Mouse (Mus musculus): ENCODE measurements around the gene Sept3.

Gene Sept3

DNA sequence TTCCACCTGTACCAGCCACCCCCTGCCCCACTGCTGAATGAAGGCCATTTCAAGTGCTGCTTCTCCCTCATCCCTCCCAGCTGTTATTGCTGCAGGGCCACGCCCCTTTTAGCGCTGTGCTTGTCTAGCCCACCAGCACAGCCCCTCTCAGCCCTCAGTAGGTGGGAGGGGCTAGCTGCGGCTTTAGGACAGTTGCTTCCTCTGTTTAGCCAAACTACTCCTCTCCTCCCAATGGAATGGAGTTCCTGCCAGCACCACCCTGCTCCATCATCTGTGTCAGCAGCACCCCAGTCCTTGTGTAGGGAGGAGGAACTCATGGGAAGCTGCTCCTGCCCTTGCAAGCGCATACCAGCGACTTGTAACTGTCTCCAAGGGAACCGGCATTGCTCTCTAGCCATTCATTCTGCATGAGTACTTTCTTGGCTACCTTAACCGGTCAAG lies 18.6 kb downstream of the Sept3 start:
- no peak for DNase-seq (ENCODE audit: low read depth, low spot score)
- no peaks in the 10 kb centered on the region for H3K36me3 ChIP-seq (ENCODE audit: control insufficient read depth, insufficient read depth, low read length, poor library complexity, severe bottlenecking)
- H3K27me3 ChIP-seq (ENCODE audit: control insufficient read depth, insufficient read depth, low read length, poor library complexity, severe bottlenecking) = no peaks in the 10 kb centered on the region

DNA sequence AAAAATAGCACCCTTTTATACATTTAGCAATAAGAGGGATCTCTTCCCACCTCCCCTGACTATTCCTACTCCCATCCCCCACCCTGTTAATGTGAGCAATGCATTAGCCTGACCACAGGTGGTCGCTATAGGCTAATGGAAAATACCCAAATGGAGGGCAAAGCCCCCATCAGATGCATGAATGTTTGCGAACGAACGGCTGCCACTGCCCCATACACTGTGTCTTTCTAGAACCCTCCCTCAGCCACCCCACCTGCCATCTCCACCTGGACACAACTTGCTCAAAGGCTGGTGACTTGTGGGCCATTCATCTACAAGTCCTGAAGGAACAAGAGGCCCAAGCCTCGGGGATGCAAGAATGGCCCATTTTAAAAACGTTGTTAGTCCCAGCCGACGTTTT lies 19.4 kb downstream of the Sept3 start:
- no peaks in the 10 kb centered on the region for H3K27me3 ChIP-seq (ENCODE audit: control insufficient read depth, insufficient read depth, low read length, poor library complexity, severe bottlenecking)
- H3K36me3 ChIP-seq (ENCODE audit: control insufficient read depth, insufficient read depth, low read length, poor library complexity, severe bottlenecking) = no peaks in the 10 kb centered on the region
- peak; percentile 21 for DNase-seq (ENCODE audit: low read depth, low spot score)

DNA sequence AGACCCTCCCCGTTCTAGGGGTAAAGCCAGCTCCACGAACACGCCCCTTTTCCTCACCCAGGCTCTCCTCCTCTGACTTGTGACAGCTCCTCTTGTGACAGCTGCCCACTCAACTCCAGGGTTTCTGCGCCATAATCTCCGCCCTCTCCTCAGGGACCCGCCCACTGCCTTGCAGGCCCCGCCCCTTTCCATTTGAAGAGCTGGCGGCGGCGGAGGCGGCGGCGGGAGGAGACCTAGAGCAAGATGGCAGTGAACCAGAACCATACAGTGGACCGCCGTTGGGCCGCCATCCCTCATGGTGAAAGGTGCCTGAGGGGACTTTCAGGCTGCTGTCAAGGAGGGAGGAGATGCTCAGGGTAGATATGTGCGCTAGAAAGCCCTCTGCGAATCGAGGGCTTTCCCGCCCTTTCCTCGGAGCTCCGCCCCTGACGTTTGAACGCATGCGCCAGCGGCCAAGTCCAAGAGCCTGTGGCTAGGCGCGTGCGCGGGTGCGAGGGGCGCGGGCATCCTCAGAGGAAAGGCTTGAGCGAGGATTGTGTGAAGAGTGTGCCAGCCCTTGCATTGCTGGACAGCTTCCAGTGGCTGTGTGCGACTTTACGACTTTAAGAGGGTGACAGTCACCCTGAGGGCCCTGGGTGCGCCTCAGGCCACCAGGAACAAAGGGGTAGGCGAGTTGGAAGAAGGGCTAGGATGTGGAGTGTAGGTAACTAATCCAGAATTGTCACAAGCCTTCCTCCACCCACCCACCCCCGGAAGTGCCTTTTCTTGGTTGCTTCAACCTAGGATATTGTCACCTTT lies 24.3 kb downstream of the Sept3 start, which contains the start of gene Wbp2nl:
Gene Wbp2nl (plus strand): TSS at position 191 of the 798 bp plus-strand sequence.
- DNase-seq (ENCODE audit: low read depth, low spot score) = peak; percentile 8
- Histone ChIP-seq H3K27me3 (ENCODE audit: control insufficient read depth, insufficient read depth, low read length, poor library complexity, severe bottlenecking) (no peaks in the 10 kb centered on the region), H3K36me3 (ENCODE audit: control insufficient read depth, insufficient read depth, low read length, poor library complexity, severe bottlenecking) (no peaks in the 10 kb centered on the region)

DNA sequence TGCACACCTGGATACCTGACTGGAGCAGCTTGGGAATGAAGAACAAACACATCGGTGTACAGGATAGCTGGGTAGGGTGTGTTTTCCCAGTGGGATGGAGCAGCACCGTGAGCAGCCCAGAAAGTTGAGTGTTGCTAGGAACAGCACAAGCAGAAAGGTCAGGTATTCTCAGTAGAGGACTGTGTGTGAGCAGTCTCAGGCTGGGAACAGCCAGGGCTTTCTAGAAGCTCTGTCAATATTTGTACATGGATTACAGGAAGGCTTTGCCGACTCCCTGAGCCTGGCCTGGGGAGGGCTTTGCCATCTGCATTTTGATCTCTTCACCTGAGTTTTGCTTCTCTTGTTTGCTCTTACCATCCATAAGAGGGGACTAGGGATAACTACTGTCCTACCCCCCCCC lies 32.4 kb downstream of the Sept3 start:
- no peak for DNase-seq (ENCODE audit: low read depth, low spot score)
- no peaks in the 10 kb centered on the region for H3K36me3 ChIP-seq (ENCODE audit: control insufficient read depth, insufficient read depth, low read length, poor library complexity, severe bottlenecking)
- no peaks in the 10 kb centered on the region for H3K27me3 ChIP-seq (ENCODE audit: control insufficient read depth, insufficient read depth, low read length, poor library complexity, severe bottlenecking)

DNA sequence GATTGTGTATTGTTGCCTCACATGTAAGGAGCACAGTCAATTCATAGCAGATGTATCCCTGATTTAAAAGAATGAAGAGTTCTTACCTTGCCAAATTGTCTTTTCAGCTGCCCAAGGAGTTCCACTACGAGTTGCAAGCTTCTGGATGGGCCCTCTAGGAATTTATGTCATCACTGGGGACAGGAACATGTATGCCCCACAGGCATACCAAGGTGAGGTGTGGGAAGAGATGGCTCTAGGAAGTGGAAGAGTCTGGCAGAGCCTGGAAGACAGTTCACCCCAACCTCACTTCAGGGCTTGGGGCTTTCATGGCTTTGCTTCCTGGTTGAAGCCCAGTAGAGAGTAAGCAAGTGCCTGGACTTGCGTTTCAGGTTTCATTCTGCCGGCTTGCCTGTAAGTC lies 33.7 kb downstream of the Sept3 start:
- Histone ChIP-seq H3K36me3 (ENCODE audit: control insufficient read depth, insufficient read depth, low read length, poor library complexity, severe bottlenecking) (no peaks in the 10 kb centered on the region), H3K27me3 (ENCODE audit: control insufficient read depth, insufficient read depth, low read length, poor library complexity, severe bottlenecking) (no peaks in the 10 kb centered on the region)
- no peak for DNase-seq (ENCODE audit: low read depth, low spot score)

DNA sequence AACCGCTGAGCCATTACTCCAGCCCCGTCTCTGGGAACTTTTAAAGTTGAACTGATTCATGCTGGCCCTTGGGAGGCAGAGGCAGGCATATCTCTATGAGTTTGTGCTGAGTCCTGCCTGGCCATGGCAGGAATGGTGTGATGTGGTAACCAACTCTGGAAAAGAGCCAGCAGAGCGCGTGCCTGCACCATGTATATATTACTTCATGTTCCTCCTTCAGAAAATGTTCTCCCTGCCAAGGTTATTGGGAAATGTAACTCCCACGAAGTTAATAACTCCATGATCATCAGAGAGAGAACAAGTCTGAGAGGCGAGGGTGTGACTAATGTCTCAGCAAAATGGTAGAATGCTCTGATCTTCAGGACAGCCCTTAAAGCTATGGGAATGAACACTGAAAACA lies 43.1 kb downstream of the Sept3 start:
- H3K27me3 ChIP-seq (ENCODE audit: control insufficient read depth, insufficient read depth, low read length, poor library complexity, severe bottlenecking) = no peaks in the 10 kb centered on the region
- no peak for DNase-seq (ENCODE audit: low read depth, low spot score)

DNA sequence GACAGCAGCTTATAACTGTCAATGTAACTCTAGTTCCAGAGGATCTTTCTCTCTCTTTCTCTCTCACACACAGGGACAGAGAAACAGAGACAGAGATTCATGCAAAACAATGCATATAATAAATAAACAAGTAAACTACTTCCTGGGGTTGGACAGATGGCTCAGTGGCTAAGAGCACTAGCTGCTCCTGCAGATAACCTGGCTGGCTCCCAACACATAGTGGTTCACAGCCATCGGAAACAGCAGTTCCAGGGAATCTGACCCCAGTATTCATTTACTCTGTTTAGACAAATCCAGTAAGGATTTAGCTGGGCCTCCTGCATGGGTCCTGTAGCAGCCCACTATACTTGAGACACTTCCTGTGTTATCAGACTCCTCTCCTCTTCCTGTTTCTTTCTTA lies 44.9 kb downstream of the Sept3 start:
- Histone ChIP-seq H3K36me3 (ENCODE audit: control insufficient read depth, insufficient read depth, low read length, poor library complexity, severe bottlenecking) (no peaks in the 10 kb centered on the region), H3K27me3 (ENCODE audit: control insufficient read depth, insufficient read depth, low read length, poor library complexity, severe bottlenecking) (no peaks in the 10 kb centered on the region)
- no peak for DNase-seq (ENCODE audit: low read depth, low spot score)

More for the DNA sequence above, 43.1 kb downstream of the Sept3 start:
- H3K36me3 ChIP-seq (ENCODE audit: control insufficient read depth, insufficient read depth, low read length, poor library complexity, severe bottlenecking) = no peaks in the 10 kb centered on the region

DNA sequence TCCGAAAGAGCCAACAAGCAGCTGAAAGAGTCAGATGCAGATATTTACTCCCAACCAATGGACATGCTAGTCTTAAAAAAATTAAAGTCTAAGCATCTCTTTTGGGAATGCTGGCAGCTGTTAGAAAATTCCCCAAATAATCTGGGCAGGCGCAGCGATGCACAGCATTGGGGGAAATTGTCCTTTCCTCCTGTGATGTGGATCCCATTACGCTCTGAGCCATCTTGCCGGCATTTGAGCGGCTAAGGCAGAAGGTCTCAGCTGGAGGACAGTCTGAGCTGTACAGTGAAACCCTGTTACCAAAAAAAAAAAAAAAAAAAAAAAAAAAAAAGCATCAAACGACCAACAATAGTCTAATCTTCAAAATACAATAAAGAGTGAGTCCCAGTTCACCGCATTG lies 47.5 kb downstream of the Sept3 start:
- DNase-seq (ENCODE audit: low read depth, low spot score) = no peak
- H3K36me3 ChIP-seq (ENCODE audit: control insufficient read depth, insufficient read depth, low read length, poor library complexity, severe bottlenecking) = no peaks in the 10 kb centered on the region
- no peaks in the 10 kb centered on the region; the same call in 1 of the 2 replicates for H3K27me3 ChIP-seq (ENCODE audit: control insufficient read depth, insufficient read depth, low read length, poor library complexity, severe bottlenecking)

DNA sequence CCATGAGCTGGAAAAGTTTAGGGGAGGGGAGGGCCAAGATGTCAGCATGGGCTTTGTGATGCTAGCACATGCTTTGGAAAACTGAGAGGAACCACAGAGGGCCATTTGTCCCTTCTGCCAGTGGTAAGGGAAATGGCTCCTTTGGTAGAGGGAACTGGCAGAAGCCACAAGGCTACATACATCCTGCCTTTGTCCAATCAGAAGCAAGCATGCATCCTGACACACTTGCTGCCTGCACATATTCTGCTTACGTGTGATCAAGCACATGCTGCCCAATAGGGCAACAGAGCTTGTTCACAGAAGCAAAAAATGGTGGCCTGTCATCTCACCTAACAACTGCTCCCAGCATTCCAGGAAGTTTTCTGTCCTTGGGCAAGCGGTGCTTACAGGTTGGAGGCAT lies 50.7 kb downstream of the Sept3 start:
- DNase-seq (ENCODE audit: low read depth, low spot score) = no peak
- no peaks in the 10 kb centered on the region; the same call in 1 of the 2 replicates for H3K27me3 ChIP-seq (ENCODE audit: control insufficient read depth, insufficient read depth, low read length, poor library complexity, severe bottlenecking)
- H3K36me3 ChIP-seq (ENCODE audit: control insufficient read depth, insufficient read depth, low read length, poor library complexity, severe bottlenecking) = no peaks in the 10 kb centered on the region

DNA sequence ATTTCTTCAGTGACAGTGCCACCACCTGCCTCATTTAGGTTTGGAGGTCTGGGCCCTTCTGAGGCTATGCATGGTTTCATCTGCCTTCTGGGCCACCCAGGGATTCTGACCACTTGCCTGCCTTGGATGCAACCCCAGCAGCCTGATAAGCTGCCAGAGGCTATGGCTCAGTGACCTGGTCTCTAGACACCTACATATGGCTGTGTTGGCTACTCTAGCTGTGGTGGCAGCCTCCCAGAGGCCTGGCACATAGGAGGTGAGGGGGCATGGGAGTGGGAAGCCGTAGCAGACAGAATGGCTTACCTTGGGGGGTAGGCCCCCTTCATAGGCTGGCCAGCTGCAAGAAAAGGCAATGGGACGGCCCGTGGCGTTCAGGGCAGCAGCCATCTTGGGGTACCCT lies 60.5 kb downstream of the Sept3 start:
- H3K36me3 ChIP-seq (ENCODE audit: control insufficient read depth, insufficient read depth, low read length, poor library complexity, severe bottlenecking) = no peaks in the 10 kb centered on the region; the same call in 1 of the 2 replicates
- DNase-seq (ENCODE audit: low read depth, low spot score) = no peak
- no peaks in the 10 kb centered on the region; the same call in 1 of the 2 replicates for H3K27me3 ChIP-seq (ENCODE audit: control insufficient read depth, insufficient read depth, low read length, poor library complexity, severe bottlenecking)

DNA sequence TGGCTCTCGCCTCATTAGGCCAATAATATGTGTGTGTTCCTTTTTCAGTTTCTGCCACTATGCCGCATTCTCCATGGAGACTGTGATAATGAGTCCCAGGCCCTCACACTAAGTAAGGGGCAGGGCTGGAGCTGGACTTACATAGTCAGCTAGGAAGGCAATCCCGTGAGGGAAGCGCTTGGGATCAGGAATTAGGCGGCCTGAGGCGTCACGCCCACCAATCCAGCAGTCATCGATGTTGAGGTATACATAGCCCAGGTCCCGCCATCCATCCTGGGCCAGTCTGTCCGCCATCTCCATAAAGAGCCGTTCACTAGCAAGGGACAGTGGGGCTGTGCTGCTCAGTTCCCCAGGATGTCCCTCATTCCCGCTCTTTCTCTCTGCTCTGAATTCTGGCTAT lies 61.9 kb downstream of the Sept3 start:
- Histone ChIP-seq H3K36me3 (ENCODE audit: control insufficient read depth, insufficient read depth, low read length, poor library complexity, severe bottlenecking) (no peaks in the 10 kb centered on the region; the same call in 1 of the 2 replicates), H3K27me3 (ENCODE audit: control insufficient read depth, insufficient read depth, low read length, poor library complexity, severe bottlenecking) (no peaks in the 10 kb centered on the region; the same call in 1 of the 2 replicates)
- DNase-seq (ENCODE audit: low read depth, low spot score) = no peak

DNA sequence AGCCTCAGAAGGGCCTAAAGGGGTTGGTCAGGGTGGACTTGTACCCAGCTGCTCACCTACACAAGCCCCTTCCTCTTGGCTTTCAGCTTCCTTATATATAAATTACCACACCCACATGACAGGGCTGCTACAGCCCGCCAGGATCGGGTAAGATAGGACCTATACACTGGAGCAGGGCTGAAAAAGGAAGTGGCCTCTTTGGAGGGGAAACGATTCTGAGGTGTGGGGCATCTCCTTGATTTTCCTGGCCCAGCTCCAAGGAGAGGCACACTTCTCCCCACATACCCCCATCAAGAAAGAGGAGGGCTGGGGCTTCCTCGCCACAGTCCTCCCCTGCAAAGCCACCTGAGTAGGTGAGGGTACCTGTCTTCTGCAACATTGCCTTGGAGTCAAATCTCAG lies 63.2 kb downstream of the Sept3 start:
- DNase-seq (ENCODE audit: low read depth, low spot score) = peak; percentile 42
- Histone ChIP-seq H3K36me3 (ENCODE audit: control insufficient read depth, insufficient read depth, low read length, poor library complexity, severe bottlenecking) (no peaks in the 10 kb centered on the region; the same call in 1 of the 2 replicates), H3K27me3 (ENCODE audit: control insufficient read depth, insufficient read depth, low read length, poor library complexity, severe bottlenecking) (no peaks in the 10 kb centered on the region; the same call in 1 of the 2 replicates)

DNA sequence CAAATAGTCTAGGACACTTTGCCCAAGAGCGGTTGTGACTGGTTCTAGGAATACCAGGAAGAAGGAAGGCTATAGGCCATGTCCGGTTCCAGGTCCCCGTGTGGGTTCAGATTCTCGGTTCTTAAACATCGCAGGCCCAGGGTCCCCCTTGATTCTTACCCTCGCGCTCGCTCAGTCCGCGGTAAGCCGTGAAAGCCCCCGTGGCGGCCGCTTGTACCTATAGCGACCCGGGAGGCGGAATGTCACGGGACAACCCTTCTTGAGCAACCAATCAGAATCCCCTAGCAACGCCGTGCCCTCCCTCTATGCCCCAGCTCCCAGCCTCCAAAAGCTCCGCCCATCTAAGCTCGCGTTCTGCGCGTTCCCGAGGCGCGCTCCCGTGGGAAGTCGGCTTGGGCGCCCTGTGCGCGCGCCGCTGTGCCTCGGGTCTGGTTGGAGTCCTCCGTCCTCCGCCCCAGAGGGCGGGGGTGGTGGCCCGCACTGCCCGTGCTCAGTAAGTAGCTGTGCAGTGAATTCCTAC lies 64.0 kb downstream of the Sept3 start, which contains the start of the genes Naga, Pheta2 and Smdt1:
Gene Naga (minus strand): TSS at position 333 of the 520 bp plus-strand sequence.
Gene Pheta2 (plus strand): TSS at position 350 of the 520 bp plus-strand sequence.
Gene Smdt1 (plus strand): TSS at position 367 of the 520 bp plus-strand sequence.
- peak; percentile 94 for DNase-seq (ENCODE audit: low read depth, low spot score)
- Histone ChIP-seq H3K27me3 (ENCODE audit: control insufficient read depth, insufficient read depth, low read length, poor library complexity, severe bottlenecking) (no peaks in the 10 kb centered on the region; the same call in 1 of the 2 replicates), H3K36me3 (ENCODE audit: control insufficient read depth, insufficient read depth, low read length, poor library complexity, severe bottlenecking) (no peaks in the 10 kb centered on the region; the same call in 1 of the 2 replicates)

DNA sequence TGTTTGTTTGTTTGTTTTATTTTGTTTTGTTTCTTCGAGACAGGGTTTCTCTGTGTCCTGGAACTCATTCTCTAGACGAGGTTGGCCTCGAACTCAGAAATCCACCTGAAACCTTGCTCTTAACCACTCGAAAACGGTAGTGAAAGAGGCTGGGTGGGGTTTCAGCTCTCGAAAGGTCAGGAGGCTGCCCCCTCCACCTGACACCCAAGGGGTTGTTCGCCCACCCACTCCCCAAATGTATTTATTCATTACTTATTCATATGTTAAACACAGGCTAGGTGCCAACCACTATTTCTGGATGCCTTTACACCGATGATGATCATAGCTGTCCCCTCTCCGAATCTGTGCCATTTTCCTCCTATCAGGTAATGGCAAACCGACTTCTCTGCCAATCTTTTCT lies 64.5 kb downstream of the Sept3 start:
- DNase-seq (ENCODE audit: low read depth, low spot score) = no peak
- Histone ChIP-seq H3K27me3 (ENCODE audit: control insufficient read depth, insufficient read depth, low read length, poor library complexity, severe bottlenecking) (no peaks in the 10 kb centered on the region; the same call in 1 of the 2 replicates), H3K36me3 (ENCODE audit: control insufficient read depth, insufficient read depth, low read length, poor library complexity, severe bottlenecking) (no peaks in the 10 kb centered on the region; the same call in 1 of the 2 replicates)

DNA sequence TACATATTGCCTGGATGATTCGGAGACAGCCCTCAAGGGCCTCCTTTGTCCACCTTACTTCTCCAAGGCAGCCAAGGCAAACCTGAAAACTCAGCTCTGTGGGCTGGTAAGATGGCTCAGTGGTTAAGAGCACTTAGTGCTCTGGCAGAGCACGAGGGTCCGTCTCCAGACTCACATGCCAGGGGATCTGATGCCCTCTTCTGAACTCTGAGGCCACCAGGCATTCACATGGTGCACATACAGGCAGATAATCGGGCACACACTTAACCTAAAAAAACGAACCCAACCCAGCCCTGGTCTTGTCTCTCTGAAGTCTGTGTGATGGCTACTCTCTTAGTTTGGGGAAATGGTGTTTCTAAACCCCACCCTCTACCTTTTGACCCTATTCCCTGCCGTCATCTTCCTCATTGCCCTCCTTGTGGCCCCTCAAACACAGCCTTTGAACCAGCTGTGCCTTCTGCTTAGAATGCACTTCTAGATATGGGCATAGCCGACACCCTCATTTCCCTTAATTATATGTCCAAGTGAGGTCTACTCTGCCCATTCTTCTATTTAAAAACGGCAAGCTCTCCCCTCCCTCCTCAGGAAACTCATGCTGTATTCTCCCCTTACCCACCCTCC lies 65.1 kb downstream of the Sept3 start:
- Histone ChIP-seq H3K27me3 (ENCODE audit: control insufficient read depth, insufficient read depth, low read length, poor library complexity, severe bottlenecking) (no peaks in the 10 kb centered on the region; the same call in 1 of the 2 replicates), H3K36me3 (ENCODE audit: control insufficient read depth, insufficient read depth, low read length, poor library complexity, severe bottlenecking) (no peaks in the 10 kb centered on the region; the same call in 1 of the 2 replicates)
- no peak for DNase-seq (ENCODE audit: low read depth, low spot score)
